Mouse (Mus musculus) ovary, postnatal 10 days (tissue): Measurements from ENCODE around the gene Mthfsd.

ENCODE experiments used
- DNase-seq: peaks from one replicate; pipeline ENCODE4 v3.0.0; 2022; ENCODE audit warnings: low spot score

Mthfsd gene

DNA sequence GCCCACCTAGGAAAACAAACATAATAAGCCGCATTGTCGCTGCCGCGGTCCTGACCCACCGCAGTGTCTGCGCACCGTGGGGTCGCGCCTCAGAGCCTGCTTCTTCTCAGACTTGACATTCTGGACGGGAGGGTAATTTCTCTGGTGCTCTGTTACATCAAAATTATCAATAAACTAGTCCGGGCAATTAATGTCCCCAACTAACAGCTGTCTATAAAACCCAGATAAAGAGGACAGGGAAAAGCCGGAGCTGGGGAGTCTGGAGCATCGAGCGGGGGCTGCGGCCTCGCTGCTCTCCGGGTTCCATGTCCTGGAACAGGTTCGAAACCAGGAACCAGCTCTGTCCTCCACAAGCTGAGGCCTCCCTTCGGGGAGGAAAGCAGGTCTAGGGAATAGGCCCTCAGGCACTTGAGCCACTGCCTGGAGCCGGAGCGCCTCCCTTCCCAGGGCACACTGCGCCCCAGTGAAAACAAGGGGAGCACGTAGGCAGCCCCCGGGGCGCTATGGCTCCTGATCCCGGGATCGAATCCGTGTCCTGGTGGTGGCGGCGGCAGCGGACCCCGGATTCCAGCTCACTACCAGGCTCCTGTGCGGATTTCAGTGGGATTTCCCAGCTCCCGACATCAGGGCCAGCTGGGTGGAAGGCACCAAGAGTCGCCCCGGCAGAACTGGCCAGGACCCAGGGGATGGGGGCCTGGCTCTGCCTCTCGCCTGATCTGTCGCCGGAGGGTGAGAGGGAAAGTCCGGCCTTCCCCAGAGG is 19.1 kb downstream of the Mthfsd start:
- no peak for DNase-seq

- no peak for DNase-seq
Observed at GRCm38 (mm10) chr8:121088281-121088680, 19.9 kb downstream of the Mthfsd start.

DNA sequence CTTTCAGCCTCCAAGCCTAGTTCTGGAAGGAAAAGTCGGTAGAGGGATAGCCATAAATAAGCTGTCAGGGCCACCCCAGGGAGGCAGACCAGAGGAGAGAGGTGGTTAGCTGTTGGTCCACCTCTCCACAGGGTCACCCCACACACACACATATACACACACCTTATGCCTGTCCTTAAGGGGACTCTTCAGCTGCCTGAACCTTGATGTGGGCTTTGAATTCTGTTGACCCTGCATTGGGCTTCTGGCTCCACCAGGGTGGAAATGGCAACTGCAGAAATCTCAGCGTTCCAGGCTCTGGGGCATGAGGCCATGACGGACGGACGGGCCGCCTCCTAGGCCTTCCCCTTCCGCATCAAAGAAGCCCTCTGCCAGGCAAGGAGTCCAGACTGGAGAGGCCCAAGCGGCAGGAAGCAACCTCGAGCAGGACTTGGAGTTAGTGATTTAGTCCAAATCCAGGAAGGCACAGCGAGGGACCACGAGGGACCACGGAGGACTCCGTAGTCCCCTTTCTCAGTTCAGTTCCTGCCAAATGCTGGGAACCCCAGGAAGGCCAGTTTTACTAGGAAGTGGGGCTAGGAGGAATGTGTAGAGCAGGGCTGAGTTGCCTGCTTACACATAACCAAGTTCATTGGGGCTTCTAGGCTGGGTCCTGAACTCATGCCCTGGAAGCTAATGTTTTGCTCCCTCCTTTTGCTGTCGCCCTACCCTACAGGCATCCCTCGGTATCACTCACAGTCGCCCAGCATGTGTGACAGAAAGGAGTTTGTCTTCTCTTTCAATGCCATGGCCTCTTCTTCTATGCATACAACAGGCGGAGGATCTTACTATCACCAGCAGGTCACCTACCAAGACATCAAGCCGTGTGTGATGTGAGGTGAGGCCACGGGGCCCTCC is 21.9 kb downstream of the Mthfsd start:
- no peak for DNase-seq

GRCm38 (mm10) chr8:121085561-121085960 is 22.6 kb downstream of the Mthfsd start:
- DNase-seq = no peak

- DNase-seq = no peak
Observed at GRCm38 (mm10) chr8:121085011-121085410, 23.2 kb downstream of the Mthfsd start.

- no peak for DNase-seq
Observed at GRCm38 (mm10) chr8:121084210-121084951, 23.8 kb downstream of the Mthfsd start, which contains the start of gene Foxf1. Foxf1 (plus strand) TSS chr8:121084386.

- no peak for DNase-seq
Observed at GRCm38 (mm10) chr8:121083936-121084209, 24.3 kb downstream of the Mthfsd start.

DNA sequence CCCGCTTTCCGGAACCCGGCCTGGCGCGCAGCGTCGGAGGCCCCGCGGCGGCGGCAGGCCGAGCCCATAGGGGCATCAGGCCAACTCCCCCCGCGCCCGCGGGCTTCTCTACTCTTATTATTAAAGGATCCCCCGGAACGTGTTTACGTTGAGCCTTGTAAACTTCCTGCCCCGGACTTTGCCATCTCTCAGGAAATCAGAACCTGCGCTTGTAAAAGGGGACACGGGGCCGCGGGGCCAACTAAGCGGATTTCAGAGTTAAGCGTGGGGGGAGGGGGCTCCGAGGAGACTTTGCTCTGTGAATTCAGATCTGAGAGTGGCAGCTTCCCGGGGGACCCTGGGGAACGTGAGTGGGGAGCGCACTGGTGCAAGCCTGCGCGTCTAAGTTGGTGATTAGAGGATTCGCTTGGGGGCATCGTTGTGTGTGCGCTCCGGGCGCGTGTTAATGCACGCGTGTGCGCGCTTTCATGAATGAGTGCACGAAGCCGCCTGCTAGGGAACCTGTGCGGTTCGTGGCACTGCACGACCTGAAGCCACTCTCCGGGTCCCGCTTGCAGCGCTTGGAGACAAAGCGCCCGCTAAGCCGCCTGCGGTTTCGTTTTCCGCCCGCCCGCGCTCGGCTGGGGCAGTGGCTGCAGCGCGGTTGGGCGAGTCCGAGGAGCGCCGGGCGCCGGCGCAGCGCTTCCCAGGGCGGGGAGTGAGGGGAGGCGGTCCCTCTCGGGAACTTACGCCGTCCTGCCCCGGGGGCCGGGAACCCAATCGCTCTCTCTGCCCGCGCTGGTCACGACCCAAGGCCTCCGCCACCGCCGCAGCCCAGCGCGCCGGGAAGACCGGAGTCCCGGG is 24.9 kb downstream of the Mthfsd start:
- DNase-seq = peak; percentile 57

DNA sequence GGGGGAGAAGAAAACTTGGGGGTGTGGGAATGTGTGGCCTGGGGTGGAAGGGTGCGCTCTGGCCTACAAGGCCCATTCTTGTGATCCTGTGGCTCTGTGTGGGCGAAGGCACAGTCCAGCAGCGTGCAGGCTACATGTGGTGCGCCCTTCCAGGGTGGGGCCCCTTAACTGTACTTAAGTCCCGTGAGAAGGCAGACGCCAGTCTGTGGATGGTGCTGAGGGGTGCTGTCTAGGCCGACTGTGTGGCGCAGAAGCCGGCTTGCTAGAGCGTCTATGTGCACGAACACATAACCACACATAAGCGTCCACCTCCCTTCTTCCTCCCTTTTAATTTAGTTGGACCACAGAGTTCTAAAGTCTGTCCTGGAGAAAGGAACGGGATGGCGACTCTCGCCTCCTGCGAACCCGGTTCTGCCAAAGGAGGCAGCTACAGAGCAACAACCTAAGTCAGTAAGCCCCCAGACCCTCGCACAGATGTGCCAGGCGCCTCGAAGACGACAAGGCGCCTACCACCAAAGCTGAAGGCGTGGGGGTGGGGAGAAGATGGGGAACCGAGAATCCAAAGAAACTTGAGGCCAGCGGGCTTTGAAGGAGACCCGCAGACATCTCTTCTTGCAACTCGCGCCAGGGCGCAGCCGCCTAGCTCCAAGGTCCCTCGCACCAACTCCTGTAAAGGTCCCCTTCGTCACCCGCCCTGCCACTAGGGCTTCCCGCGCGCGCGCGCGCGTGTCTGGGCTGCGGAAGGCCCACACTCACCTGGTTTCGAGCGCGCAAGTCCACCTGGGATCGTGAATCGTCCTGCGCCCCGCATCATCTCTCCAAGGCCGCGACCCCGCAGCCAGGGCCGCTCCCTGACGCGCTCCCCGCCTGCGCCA is 25.7 kb downstream of the Mthfsd start:
- no peak for DNase-seq

DNA sequence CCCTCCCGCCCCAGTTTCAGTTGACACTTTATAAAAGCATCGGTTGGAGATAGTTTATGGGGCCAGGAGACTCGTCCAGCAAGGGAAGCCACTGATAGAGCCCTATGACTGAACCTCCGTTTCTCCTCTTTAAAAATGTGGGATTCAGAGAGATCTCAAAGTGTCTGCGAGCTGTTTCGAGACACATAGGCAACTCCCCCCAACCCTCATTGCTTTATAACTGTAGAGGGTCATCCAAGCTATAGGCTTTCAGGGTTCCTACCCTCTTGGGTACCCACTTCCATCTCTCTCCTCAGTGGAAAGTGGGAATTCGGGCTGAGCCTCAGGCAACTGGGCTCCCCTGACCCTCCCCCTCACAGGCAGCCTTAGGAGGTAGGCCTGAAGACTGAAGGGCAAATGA is 26.8 kb downstream of the Mthfsd start:
- DNase-seq = no peak

DNA sequence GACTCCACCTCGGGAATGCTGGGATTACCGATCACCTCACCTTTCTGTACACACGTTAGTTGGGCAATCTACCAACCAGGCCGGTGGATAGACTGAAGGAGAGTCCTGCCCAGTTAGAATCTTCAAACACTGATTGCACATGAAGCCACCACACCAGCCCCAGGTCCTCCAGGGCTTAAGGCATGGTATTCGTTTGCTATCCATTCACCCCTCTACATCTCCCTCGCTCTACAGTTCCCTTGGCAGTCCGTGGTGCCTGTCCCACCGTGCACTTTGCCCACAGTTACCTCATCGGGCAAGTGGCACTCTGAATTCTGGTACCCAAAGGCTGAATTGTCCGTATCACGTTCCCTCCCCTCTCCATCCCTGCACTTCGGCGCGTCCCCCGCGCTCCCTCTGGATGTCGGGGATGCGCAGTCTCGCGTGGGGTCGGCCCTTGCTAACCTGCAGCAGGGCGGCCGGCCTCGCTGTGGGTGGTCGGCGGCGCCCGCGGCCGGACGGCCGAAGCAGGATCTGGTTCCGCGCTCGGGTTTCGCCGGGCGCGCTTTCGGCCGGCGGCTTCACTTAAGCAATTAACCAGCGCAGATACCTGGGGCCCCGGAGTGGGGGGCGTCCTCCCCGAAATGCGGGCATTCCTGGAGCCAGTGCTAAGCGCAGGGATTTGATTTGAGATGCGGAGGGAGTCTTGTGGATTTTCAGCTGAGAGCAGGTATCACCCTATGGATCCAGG is 27.7 kb downstream of the Mthfsd start:
- no peak for DNase-seq

DNA sequence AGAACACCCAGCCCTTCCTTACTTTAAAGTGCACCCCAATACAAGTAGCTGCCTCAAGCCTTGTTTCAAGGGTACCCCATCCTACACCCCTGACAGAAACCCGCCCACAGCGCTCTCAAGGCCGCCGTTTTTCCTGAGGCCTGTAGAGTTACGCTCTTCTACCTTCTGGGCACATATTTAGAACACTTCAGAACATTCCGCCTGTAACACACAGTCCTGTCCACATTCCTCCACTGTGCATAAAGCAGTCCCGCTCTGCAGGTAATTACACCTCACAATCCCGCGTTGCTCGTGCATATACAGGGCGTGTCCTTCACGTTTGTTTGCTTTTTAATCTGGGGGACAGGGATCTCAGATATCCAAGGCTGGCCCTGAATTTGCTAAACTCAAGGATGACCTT is 28.2 kb downstream of the Mthfsd start:
- no peak for DNase-seq

GRCm38 (mm10) chr8:121079201-121079600 is 29.0 kb downstream of the Mthfsd start:
- DNase-seq = no peak

DNA sequence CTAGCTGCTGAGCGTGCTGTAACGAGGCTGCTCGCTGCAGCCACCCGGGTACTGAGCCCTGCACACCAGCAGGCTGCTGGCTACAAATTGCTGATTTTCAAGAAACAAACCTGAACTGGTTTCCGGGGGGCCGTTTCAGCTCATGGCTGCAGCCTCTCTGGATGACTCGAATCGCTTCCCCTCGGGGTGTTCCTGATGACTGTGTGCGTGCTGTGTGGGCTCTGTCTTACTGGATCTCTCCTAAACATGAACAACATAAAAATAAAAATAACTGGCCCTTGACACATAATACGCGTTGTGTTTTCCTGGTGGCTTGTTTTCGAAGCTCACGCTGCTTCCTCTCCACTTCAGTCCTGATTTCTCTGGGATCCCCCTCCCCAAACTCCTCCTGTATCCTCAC is 29.5 kb downstream of the Mthfsd start:
- DNase-seq = no peak

- DNase-seq = no peak
Observed at GRCm38 (mm10) chr8:121076555-121076954, 31.6 kb downstream of the Mthfsd start.

- DNase-seq = no peak
Observed at GRCm38 (mm10) chr8:121075936-121076335, 32.3 kb downstream of the Mthfsd start.

DNA sequence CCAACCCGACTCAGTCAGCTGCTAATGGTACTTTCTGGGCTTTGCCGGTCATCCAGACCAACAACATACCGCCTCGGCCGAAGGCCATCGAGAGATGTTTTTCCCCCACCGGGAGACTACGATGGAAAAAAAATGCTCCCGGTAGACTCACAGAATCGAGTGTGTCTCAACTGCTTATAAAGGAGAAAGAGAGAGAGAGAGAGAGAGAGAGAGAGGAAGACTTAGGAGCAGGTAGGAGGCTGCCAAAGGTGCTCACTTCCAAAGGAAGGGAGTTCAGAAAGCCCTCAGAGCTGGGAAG is 33.4 kb downstream of the Mthfsd start:
- DNase-seq = no peak

- no peak for DNase-seq
Observed at GRCm38 (mm10) chr8:121074108-121074847, 33.9 kb downstream of the Mthfsd start.
